Mouse (Mus musculus) left cerebral cortex, postnatal 36 days (tissue): Measurements from ENCODE around the gene Col1a1. TPM values are rescaled to one million over a fixed set of nuclear protein-coding genes. Genes with fewer than 3 reads are reported as not detected.
"Not testable (repeated sequence)": the region's sequence is repeated elsewhere in the genome, so short reads cannot be mapped to it uniquely, and the experiment has no call there.

Source experiments
- DNase-seq, 2 experiments: peaks; one replicate each; pipeline ENCODE4 v3.0.0; 2021 to 2022; ENCODE audit warnings: low spot score in 2 of 2, mixed read lengths in 1 of 2
- intact Hi-C: fragments of 180-260 bp; cut with DNase I; formaldehyde crosslinking; loops from one replicate; pipeline ENCODE4 v1.15.1; 2025
- total RNA-seq, 2 experiments: library from RNA; stranded (reverse); gene quantifications; 2 replicates each; pipeline ENCODE4 v1.2.3; 2021

Gene Col1a1
- total RNA-seq, 2 experiments from 2014 or later = 22.7 to 26.9 TPM

- intact Hi-C loops = loop anchor here (1.0 to 5.0 kb wide), 4 partner anchors 71 to 206 kb away; partner anchors contain the start of gene Pdk2
- DNase-seq = peak; percentile 74 to 87
Measured at GRCm38 (mm10) chr11:94936851-94937295, 849 bp downstream of the Col1a1 start.

- peak; percentile 73 to 74 for DNase-seq
- intact Hi-C loops = loop anchor here (1.0 to 5.0 kb wide), 3 partner anchors 105 to 206 kb away; partner anchors contain the start of gene Pdk2
Measured at GRCm38 (mm10) chr11:94937335-94937781, 1.3 kb downstream of the Col1a1 start.

GRCm38 (mm10) chr11:94937787-94938186 lies 1.8 kb downstream of the Col1a1 start:
- DNase-seq = no peak
- intact Hi-C loops = loop anchor here (1.0 to 5.0 kb wide), 3 partner anchors 105 to 206 kb away; partner anchors contain the start of gene Pdk2

DNA sequence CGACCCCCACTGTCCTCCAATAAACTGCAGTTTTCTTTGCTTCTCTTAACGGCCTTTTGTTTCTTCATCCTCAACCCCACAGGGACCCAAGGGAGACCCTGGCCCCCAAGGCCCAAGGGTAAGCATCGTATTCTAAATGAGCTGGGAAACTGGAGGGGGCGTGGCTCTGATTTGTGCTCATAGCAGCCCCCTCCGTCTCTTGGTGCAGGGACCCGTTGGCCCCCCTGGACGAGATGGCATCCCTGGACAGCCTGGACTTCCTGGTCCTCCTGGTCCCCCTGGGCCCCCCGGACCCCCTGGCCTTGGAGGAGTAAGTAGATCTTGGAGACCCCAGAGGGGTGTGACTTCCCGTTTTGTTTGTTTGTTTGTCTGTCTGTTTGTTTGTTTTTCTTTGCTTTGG lies 2.3 kb downstream of the Col1a1 start:
- intact Hi-C loops = loop anchor here (5.0 kb wide), 2 partner anchors 104 to 151 kb away; partner anchors contain the start of gene Pdk2
- no peak for DNase-seq

DNA sequence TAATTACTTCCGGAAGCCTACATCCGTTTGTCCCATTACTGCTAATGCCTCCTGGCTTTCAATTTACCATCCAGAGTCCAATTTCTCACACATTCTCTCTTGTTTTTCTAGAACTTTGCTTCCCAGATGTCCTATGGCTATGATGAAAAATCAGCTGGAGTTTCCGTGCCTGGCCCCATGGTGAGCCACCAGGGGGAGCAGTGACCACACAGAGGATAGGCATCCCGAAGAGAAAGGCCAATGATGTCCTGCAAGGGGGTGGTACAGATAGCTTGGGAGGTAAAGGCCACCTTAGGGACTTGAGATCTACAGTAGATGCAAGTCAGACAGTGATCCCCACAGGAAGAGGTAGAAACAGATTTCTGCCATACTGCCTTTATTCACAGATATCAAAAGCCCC lies 3.3 kb downstream of the Col1a1 start:
- intact Hi-C loops = loop anchor here (1.0 to 5.0 kb wide), 3 partner anchors 30 to 152 kb away; partner anchors contain the start of gene Pdk2
- peak; percentile 45 to 64 for DNase-seq

- intact Hi-C loops = no loop called here
- no peak for DNase-seq
Measured at GRCm38 (mm10) chr11:94941121-94941520, 5.1 kb downstream of the Col1a1 start.

GRCm38 (mm10) chr11:94941776-94942175 lies 5.8 kb downstream of the Col1a1 start:
- no peak for DNase-seq

DNA sequence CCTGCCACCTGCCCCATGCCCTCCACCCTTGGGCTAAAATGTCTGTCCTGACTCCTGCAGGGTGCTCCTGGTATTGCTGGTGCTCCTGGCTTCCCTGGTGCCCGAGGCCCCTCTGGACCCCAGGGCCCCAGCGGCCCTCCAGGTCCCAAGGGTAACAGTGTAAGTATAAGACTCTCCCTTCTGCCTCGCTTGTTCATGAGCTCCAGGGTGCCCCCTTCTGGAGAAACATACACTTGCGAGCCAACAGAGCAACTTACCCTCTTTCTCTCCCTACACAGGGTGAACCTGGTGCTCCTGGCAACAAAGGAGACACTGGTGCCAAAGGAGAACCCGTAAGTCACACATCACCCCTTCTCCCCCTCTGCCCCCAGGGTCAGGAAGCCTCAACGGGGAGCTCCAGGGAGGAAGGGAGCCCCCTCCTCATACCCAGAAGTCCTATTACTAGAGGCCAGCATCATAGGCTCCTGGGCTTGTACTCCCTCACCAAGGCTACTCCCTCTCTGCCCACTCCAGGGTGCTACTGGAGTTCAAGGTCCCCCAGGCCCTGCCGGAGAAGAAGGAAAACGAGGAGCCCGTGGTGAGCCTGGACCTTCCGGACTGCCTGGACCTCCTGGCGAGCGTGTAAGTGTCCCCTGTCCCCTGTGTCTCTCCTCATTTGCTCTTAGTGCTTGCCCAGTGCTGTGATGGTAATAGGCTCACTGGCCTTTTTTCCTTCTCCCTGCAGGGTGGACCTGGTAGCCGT lies 6.4 kb downstream of the Col1a1 start:
- intact Hi-C loops = no loop called here

More at GRCm38 (mm10) chr11:94941776-94942175, 5.8 kb downstream of the Col1a1 start:
- intact Hi-C loops = no loop called here

GRCm38 (mm10) chr11:94943054-94943453 lies 7.0 kb downstream of the Col1a1 start:
- intact Hi-C loops = no loop called here
- no peak for DNase-seq

More for the DNA sequence above, 6.4 kb downstream of the Col1a1 start:
- DNase-seq = peak in 1 of 2 experiments; percentile 36

DNA sequence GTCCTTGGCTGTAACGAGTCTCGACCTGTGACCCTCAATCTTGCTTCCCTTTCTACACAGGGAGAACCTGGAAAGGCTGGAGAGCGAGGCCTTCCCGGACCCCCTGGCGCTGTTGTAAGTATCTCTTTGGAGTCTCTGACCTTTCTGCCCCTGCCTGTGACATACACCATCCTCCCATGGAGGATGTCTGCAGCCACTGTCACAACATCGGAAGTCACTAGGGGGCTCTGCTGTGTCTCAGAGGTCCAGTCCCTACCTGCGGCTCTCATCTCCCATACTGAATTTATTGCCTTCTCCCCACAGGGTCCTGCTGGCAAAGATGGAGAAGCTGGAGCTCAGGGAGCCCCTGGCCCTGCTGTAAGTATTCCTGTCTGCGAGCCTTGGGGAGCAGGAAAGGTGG lies 8.3 kb downstream of the Col1a1 start:
- intact Hi-C loops = no loop called here
- no peak for DNase-seq

GRCm38 (mm10) chr11:94945236-94945635 lies 9.2 kb downstream of the Col1a1 start:
- intact Hi-C loops = no loop called here
- no peak for DNase-seq

DNA sequence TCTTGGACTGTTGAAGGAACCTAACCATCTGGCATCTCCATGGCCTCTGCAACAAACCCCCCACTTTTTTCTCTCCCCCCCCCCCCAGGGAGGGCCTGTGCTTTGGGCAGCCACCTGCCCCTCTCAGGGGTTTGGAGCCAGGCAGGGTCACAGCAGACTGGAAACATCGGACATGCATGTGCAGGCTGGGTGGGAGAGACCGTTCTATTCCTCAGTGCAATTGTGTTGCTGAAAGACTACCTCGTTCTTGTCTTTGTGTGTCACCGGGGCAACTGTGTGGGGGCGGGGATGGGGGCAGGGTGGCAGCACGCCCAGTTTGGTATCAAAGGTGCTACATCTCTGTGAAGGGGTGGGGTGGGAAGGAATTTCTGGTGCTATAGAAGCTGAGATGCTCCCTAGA lies 16.1 kb downstream of the Col1a1 start:
- no peak for DNase-seq
- intact Hi-C loops = no loop called here

DNA sequence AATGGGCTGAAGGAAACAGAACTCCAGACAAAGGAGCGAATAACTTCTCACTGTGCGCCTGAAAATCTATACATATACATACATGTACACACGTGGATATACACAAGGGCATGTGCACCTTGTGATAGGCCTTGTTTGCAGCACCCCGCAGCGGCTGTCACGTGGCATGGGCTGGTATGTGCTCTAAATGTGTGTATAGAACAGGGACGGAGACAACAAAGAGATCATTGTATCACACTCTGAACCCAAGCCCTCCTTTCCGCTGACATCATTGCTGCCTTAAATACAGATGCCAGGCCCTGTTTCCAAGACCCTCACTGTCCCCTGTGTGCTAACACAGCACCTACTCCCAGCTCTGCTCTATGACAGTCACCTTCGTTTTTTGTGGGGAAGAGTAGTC lies 19.1 kb downstream of the Col1a1 start:
- intact Hi-C loops = no loop called here
- DNase-seq = no peak

DNA sequence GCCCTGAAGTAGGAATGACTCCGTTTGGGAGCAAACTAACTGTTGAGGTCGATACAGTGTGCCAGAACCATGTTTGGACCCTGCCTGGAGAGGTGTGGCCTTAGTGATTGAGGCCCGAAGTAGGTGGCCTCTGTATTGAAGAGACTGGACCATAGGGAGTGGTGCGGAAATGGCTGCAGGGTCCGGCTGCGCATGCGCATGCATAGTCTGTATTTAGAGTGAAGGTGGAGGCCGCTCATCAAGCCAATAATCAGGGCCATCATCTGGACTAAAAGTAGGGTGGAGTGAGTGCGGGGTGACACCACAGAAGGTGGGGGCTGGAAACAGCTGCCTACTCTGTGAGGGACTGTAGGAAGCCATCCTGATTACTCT lies 21.7 kb downstream of the Col1a1 start:
- no peak for DNase-seq
- intact Hi-C loops = no loop called here

GRCm38 (mm10) chr11:94958065-94958858 lies 22.2 kb downstream of the Col1a1 start:
- peak in 1 of 2 experiments; percentile 43 for DNase-seq
- intact Hi-C loops = no loop called here

DNA sequence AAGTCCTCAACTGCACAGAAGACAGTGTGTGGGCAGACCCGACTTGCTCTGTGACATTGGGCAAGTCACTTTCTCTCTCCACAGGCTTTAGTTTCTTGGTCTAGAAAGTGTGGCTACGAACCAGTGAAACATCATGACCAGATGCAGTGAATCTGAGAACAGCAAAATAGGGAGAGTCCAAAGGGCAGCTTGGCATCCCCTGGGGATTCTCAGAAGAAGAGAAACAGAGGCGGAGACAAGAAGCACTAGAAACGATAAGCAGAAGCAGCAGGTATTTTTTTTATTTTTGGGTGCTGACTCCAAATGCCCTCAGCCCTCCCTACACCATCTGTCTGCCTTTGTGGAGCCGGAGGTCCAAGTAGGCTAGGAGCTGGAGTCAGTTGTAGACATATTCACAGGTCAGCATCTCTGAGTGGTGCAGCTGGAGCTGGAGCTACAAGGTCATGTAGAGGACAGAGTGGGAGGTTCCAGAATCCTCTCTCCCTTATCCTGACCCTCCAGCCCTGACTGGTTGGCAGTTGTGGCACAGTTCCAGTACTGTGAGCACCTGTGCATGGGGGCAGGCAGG lies 26.6 kb downstream of the Col1a1 start:
- no peak for DNase-seq
- intact Hi-C loops = no loop called here

DNA sequence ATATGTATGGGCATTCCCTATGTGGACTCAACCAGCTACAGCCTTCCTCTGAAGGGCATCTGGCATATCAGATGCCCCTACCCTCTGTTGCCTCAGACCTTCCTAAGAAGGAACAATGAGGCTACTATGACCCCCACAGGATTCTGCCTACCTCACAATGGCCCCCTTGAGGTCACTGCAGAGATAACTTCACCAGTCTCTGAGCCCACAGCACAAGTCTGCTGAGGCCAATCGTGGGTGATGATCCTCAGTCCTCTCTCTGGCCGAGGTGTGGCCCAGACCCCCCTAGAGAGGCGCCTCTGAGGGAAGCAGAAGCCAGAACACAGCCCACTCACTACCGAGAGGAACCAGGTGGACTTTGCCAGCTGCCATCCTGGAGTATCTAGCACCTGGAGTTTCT lies 31.4 kb downstream of the Col1a1 start, which contains the start of gene Hils1:
TSS of gene Hils1 (plus strand) at position 175 of the 400 bp plus-strand sequence.
- DNase-seq = no peak
- intact Hi-C loops = no loop called here

GRCm38 (mm10) chr11:94968187-94968586 lies 32.2 kb downstream of the Col1a1 start:
- intact Hi-C loops = no loop called here
- no peak for DNase-seq

GRCm38 (mm10) chr11:94969709-94970108 lies 33.7 kb downstream of the Col1a1 start:
- DNase-seq = not testable (repeated sequence)
- intact Hi-C loops = loop anchor here (1.0 to 10.0 kb wide), 2 partner anchors 30 to 135 kb away; no protein-coding TSS in a partner anchor
